ENCODE assay signal across 11 mouse cellular contexts in the genomic region with DNA sequence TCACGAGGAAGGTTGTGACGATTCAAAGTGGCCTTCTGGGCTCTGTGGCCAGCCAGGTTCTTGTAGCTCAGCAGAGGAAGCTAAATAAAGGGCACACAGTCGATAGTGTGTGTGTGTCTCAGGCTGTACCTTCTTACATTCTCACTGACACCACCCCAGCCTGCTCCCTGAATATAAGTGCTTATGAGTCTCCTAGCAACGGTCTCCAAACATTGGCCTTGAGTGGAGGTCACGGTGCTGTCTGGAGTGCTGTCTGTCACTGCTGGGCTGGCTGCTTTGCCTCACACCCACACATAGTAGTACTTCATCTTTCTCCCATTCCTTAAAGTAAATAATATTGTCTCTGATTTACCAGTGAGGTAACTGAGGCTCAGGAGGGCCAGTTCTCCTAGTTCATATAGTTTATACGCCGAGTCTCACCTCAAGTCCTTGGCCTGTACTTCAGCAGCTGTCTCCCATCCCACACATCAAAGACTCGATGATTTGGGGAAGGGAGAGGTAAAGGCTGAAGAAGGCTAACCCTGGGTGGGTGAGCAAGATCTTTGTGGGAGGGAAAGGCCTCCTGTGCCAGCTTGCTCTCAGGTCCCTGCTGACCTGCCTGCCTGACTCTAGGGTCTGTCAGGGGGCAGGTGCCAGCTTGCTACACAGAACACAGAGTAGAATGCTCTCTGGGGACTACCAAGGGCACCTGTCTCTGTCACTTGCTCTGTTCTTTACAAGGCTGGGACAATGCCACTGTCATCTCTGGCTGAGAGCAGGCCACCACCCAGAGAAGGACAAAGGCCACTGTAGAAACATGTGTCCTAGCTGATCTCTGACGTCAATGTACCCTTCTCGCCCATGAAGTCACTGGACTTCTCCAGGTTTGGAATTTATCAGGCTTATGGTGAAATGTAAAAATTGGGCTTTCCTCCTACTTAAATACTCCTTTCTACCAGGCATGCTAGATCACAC. TPM values are rescaled to one million over a fixed set of nuclear protein-coding genes. Genes with fewer than 3 reads are reported as not detected.
DNase-seq lines count a peak whose midpoint lies in the region; ATAC-seq and TF ChIP-seq lines count a peak whose summit lies in the region.
"Had no signal": no experiment of that assay in that cellular context is flagged by ENCODE, and none has a peak within 500 bp of the region (broad histone marks: within the 10 kb centered on the region; RNA-seq: fewer than 3 reads in every experiment).

No protein-coding gene starts in this region.

- 0 out of 2 replicates have a peak, but pooled peaks have one; percentile 12 for TF ChIP-seq EP300 in lung, postnatal 0 days (IDR thresholded peaks at IDR 0.05)

- H3K27ac ChIP-seq in heart, embryonic 11.5 days (ENCODE audit: low read depth, low read length): peak overlapping the region; percentile 88
- peak overlapping the region; percentile 20; the same call in 1 of the 2 replicates for H3K27ac ChIP-seq in lung, postnatal 0 days (ENCODE audit: low read length)
- H3K27ac ChIP-seq: limb, embryonic 10.5 days had no signal

- 48% methylated on average over 10 of the region's 10 CpGs for WGBS in heart, embryonic 11.5 days (ENCODE audit: insufficient replicate concordance)
- whole genome bisulfite sequencing in lung, postnatal 0 days: 43% methylated on average over 10 of the region's 10 CpGs

- ATAC-seq in heart, embryonic 11.5 days (replicated peaks; ENCODE audit: insufficient number of reproducible peaks, low FRiP score, low TSS enrichment): peak; percentile 71
- peak; percentile 82 for ATAC-seq in lung, postnatal 0 days

- no peak for TF ChIP-seq CTCF in lung, postnatal 0 days (IDR thresholded peaks at IDR 0.05)

- no peaks in the 10 kb centered on the region for H3K9me3 ChIP-seq in heart, embryonic 11.5 days (replicated peaks; ENCODE audit: control insufficient read depth, low read length)
- no peaks in the 10 kb centered on the region for H3K9me3 ChIP-seq in lung, postnatal 0 days (ENCODE audit: low read length)
- H3K9me3 ChIP-seq: limb, embryonic 10.5 days had no signal

- no peaks in the 10 kb centered on the region for H3K27me3 ChIP-seq in heart, embryonic 11.5 days (ENCODE audit: control insufficient read depth, insufficient read depth, low read length)
- H3K27me3 ChIP-seq in lung, postnatal 0 days (replicated peaks; ENCODE audit: insufficient read depth, low read length): no peaks in the 10 kb centered on the region

- no peak overlapping the region for H3K4me3 ChIP-seq in heart, embryonic 11.5 days (ENCODE audit: low read depth, low read length)
- no peak overlapping the region for H3K4me3 ChIP-seq in lung, postnatal 0 days (ENCODE audit: low read depth, low read length)
- H3K4me3 ChIP-seq: limb, embryonic 10.5 days had no signal

- H3K4me1 ChIP-seq in heart, embryonic 11.5 days (ENCODE audit: control insufficient read depth, insufficient read depth, low read length): peaks cover 27% of the 10 kb centered on the region
- peaks cover 5% of the 10 kb centered on the region for H3K4me1 ChIP-seq in lung, postnatal 0 days (ENCODE audit: insufficient read depth, low read depth, low read length)

- 0 out of 2 replicates have a peak overlapping the region, but pooled peaks have one; percentile 53 for H3K9ac ChIP-seq in heart, embryonic 11.5 days (ENCODE audit: low read depth, low read length)
- H3K9ac ChIP-seq in lung, postnatal 0 days (replicated peaks; ENCODE audit: low read depth): no peak overlapping the region

- H3K36me3 ChIP-seq in heart, embryonic 11.5 days (ENCODE audit: control insufficient read depth, insufficient read depth, low read length): no peaks in the 10 kb centered on the region
- no peaks in the 10 kb centered on the region for H3K36me3 ChIP-seq in lung, postnatal 0 days (ENCODE audit: insufficient read depth, low read length)
- H3K36me3 ChIP-seq: limb, embryonic 10.5 days had no signal

- peak overlapping the region; percentile 25; the same call in 1 of the 2 replicates for H3K4me2 ChIP-seq in heart, embryonic 11.5 days
- no peak overlapping the region for H3K4me2 ChIP-seq in lung, postnatal 0 days (replicated peaks; ENCODE audit: low read depth, low read length)

- DNase-seq in gastrocnemius, adult 8-10 months (ENCODE audit: low spot score in 2 of 2): peak; percentile 36 to 46
- no peak for DNase-seq in gastrocnemius, postnatal 14 days
- peak; percentile 63 to 70 for DNase-seq in adrenal gland, postnatal 36 days
- DNase-seq in lung, postnatal 0 days (ENCODE audit: low spot score): peak; percentile 90
- DNase-seq in layer of hippocampus, adult 9-11 months: no peak
- DNase-seq in urinary bladder, postnatal 25 days (ENCODE audit: low spot score): no peak
- no peak for DNase-seq in frontal cortex, postnatal 10 days (ENCODE audit: low spot score in 2 of 2)
- DNase-seq: cerebellum, adult 8-10 months; kidney, postnatal 10 days had no signal

- intact Hi-C loops in gastrocnemius, postnatal 14 days (cut with DNase I; ENCODE audit: low total_unique reads): no loop called here

RNA-seq across cellular contexts. Expression of a gene that starts 39.4 kb away (rescaled TPM):
- 1 to 10 TPM; 4.7 to 6.1 (median 5.4) TPM for total RNA-seq in gastrocnemius, adult 8-10 months (2022)
- 1 to 10 TPM; 4.9 to 5.6 TPM for total RNA-seq in gastrocnemius, postnatal 14 days (2021)
- 1 to 10 TPM; 6.4 to 7.1 TPM for total RNA-seq in adrenal gland, postnatal 36 days (2021)
- polyA plus RNA-seq in heart, embryonic 11.5 days (2014; fragmentation: Nextera tagmentation; extraction: Ambion mirVana): 2.2 TPM in 2 replicates
- 1.1 and 1.2 TPM in 2 replicates for polyA plus RNA-seq in lung, postnatal 0 days (2015; fragmentation: Nextera tagmentation; extraction: Ambion mirVana)

Comparison
In these comparisons a context has a peak if more than half of its experiments do, and no peak if none do; other contexts are left out.
1. DNase-seq: peak in gastrocnemius, adult 8-10 months (2 of 2), adrenal gland, postnatal 36 days (2 of 2) and lung, postnatal 0 days (single experiment); none in gastrocnemius, postnatal 14 days (single experiment), layer of hippocampus, adult 9-11 months (single experiment), urinary bladder, postnatal 25 days (single experiment) and frontal cortex, postnatal 10 days (0 of 2).